Mouse (Mus musculus): ENCODE data around the gene Olfm2.
A peak's percentile ranks its signal among the peaks of the same experiment; 100 is the strongest.

The Olfm2 gene

GRCm38 (mm10) chr9:20746017-20746660, at the start of gene Olfm2:
TSS of gene Olfm2 (minus strand) at chr9:20746349.
- DNase-seq: peak in 1 of 2 experiments; percentile 26

GRCm38 (mm10) chr9:20794108-20794806, 48.1 kb upstream of the Olfm2 start:
- DNase-seq: no peak

- no peak for DNase-seq
These were observed 44.2 kb upstream of the Olfm2 start for GRCm38 (mm10) chr9:20790345-20790744.

GRCm38 (mm10) chr9:20789651-20790050, 43.5 kb upstream of the Olfm2 start:
- DNase-seq: no peak

- DNase-seq: no peak
These were observed 41.8 kb upstream of the Olfm2 start for GRCm38 (mm10) chr9:20787992-20788391.

- DNase-seq: no peak
These were observed 38.9 kb upstream of the Olfm2 start for GRCm38 (mm10) chr9:20785055-20785454.

- DNase-seq: no peak
These were observed 35.1 kb upstream of the Olfm2 start for GRCm38 (mm10) chr9:20781286-20781685.

GRCm38 (mm10) chr9:20765274-20765673, 19.1 kb upstream of the Olfm2 start:
- DNase-seq: no peak

GRCm38 (mm10) chr9:20763099-20763498, 16.9 kb upstream of the Olfm2 start:
- DNase-seq: no peak

- no peak for DNase-seq
These were observed 16.2 kb upstream of the Olfm2 start for GRCm38 (mm10) chr9:20762197-20762961.

- no peak for DNase-seq
These were observed 15.2 kb upstream of the Olfm2 start for GRCm38 (mm10) chr9:20761388-20761787.

- DNase-seq: no peak
These were observed 14.7 kb upstream of the Olfm2 start for GRCm38 (mm10) chr9:20760813-20761212.

GRCm38 (mm10) chr9:20758896-20759295, 12.7 kb upstream of the Olfm2 start:
- DNase-seq: no peak

GRCm38 (mm10) chr9:20758243-20758642, 12.1 kb upstream of the Olfm2 start:
- DNase-seq: no peak

GRCm38 (mm10) chr9:20757087-20757955, 11.2 kb upstream of the Olfm2 start:
- peak; percentile 44 to 45 for DNase-seq

- DNase-seq: no peak
These were observed 10.0 kb upstream of the Olfm2 start for GRCm38 (mm10) chr9:20756081-20756700.

GRCm38 (mm10) chr9:20754335-20754734, 8.2 kb upstream of the Olfm2 start:
- DNase-seq: no peak

- no peak for DNase-seq
These were observed 5.4 kb upstream of the Olfm2 start for GRCm38 (mm10) chr9:20751477-20752029.

GRCm38 (mm10) chr9:20749213-20749612, 3.1 kb upstream of the Olfm2 start:
- no peak for DNase-seq

- no peak for DNase-seq
These were observed 2.4 kb upstream of the Olfm2 start for GRCm38 (mm10) chr9:20748540-20748939.

- DNase-seq: no peak
These were observed 1.5 kb upstream of the Olfm2 start for GRCm38 (mm10) chr9:20747682-20748081.
